Mouse (Mus musculus) midbrain, embryonic 16.5 days (tissue): ENCODE results near the gene Gid8. TPM values are rescaled to one million over a fixed set of nuclear protein-coding genes. Genes with fewer than 3 reads are reported as not detected.

Experiments used
- ATAC-seq: fragments of 200-750 bp; cut with Nextera tagmentation; 2 replicates; pipeline ENCODE4 v1.8.0; 2017; ENCODE audit warnings: moderate TSS enrichment
- H3K27ac ChIP-seq: fragments of 300-500 bp; sonication (generic); 2 replicates; pipeline ENCODE4 v1.5.1; 2014; ENCODE audit warnings: mild to moderate bottlenecking, low read length, mixed read lengths
- H3K27me3 ChIP-seq: fragments of 300-500 bp; sonication (generic); 2 replicates; pipeline ENCODE4 v1.6.1; 2014; ENCODE audit warnings: low read depth, low read length, mixed read lengths; ENCODE audit not compliant: control insufficient read depth, insufficient read depth
- H3K36me3 ChIP-seq: fragments of 300-500 bp; sonication (generic); 2 replicates; pipeline ENCODE4 v1.6.1; 2014; ENCODE audit warnings: mild to moderate bottlenecking, low read length, moderate library complexity, mixed read lengths; ENCODE audit not compliant: control insufficient read depth, insufficient read depth
- H3K4me1 ChIP-seq: fragments of 300-500 bp; sonication (generic); 2 replicates; pipeline ENCODE4 v1.6.1; 2014; ENCODE audit warnings: mild to moderate bottlenecking, low read length, mixed read lengths; ENCODE audit not compliant: control insufficient read depth, insufficient read depth
- H3K4me2 ChIP-seq: fragments of 300-500 bp; sonication (generic); 2 replicates; pipeline ENCODE4 v1.6.1; 2014; ENCODE audit warnings: mild to moderate bottlenecking, low read length, mixed read lengths
- H3K4me3 ChIP-seq: fragments of 300-500 bp; sonication (generic); 2 replicates; pipeline ENCODE4 v1.5.1; 2014; ENCODE audit warnings: low read depth, mild to moderate bottlenecking, low read length, moderate library complexity, mixed read lengths
- H3K9ac ChIP-seq: fragments of 300-500 bp; sonication (generic); 2 replicates; pipeline ENCODE4 v1.6.1; 2014; ENCODE audit warnings: low read depth, low read length, mixed read lengths
- H3K9me3 ChIP-seq: fragments of 300-500 bp; sonication (generic); replicated peaks from 2 replicates; pipeline ENCODE4 v1.6.1; 2014; ENCODE audit warnings: mild to moderate bottlenecking, low read length, mixed read lengths; ENCODE audit not compliant: control insufficient read depth, poor library complexity, severe bottlenecking
- WGBS: fragments of 180-500 bp; shearing (Covaris S2); extraction: QIAGEN DNeasy Blood & Tissue Kit; methylation state at CpG from one replicate; pipeline ENCODE4 v1.1.7; 2014; 5-methylcytosine and 5-hydroxymethylcytosine counted together
- polyA plus RNA-seq: library from polyadenylated mRNA; unstranded; fragments of >200 nt; fragmentation: Nextera tagmentation; extraction: Ambion mirVana; gene quantifications from 2 replicates; pipeline ENCODE4 v1.2.1, GENCODE M21; 2015

Gid8 gene
- 55.1 and 57.1 TPM in 2 replicates for polyA plus RNA-seq

DNA sequence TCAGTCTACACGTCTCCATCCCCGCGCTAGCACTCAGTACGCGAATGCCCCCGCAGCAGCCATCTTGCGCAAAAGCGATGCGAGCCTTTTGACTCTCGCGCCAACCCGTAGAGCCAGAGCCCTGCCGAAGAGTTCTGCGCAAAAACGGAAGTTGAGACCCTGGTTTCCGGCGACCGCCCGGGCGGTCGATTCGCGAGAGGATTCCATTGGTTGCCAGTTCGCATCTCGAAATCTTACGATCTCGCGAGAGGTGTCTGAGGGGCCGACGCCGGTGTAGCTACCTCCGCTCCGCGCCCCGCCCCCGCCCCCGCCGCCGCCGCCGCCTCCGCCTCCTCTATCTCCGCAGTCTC, at the start of gene Gid8, which contains the start of gene Dido1:
Gid8 (plus strand) TSS at position 195 of the 350 bp plus-strand sequence.
Dido1 (minus strand) TSS at position 77 of the 350 bp plus-strand sequence.
- WGBS, result 0% methylated on average over 40 of the region's 43 CpGs
- Histone ChIP-seq H3K27me3 (no peaks in the 10 kb centered on the region), H3K9me3 (no peaks in the 10 kb centered on the region), H3K4me1 (peaks cover 23% of the 10 kb centered on the region), H3K4me2 (peak within 1 kb of the TSS; percentile 81), H3K36me3 (peaks cover 7% of the 10 kb centered on the region; the same call in 1 of the 2 replicates), H3K4me3 (peak within 1 kb of the TSS; percentile 93), H3K27ac (peak within 1 kb of the TSS; percentile 86), H3K9ac (peak within 1 kb of the TSS; percentile 99)
- ATAC-seq, result peak; percentile 95

DNA sequence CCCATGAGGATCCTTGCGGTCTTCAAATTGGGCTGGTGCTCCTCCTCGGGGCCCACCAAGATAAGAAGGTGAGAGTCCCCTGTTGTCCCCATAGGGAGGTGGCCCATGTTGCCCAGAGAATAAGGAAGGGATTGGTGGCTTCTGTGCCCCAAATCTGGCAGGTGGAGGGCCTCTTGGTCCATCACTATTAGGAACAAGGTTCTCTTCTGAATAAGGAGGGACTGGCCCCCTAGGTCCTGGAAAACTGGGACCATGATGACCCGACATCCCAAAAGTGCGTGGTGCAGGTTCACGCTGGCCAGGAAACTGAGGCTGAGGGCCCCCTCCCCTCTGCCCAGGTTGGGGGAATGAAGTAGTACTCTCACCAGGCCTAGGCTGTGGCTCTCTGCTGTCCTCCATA, 49.4 kb upstream of the Gid8 start:
- 97% methylated on average over 5 of the region's 5 CpGs for WGBS
- peaks cover 7% of the 10 kb centered on the region; the same call in 1 of the 2 replicates for H3K4me1 ChIP-seq
- no peaks in the 10 kb centered on the region for H3K27me3 ChIP-seq
- no peak overlapping the region for H3K4me2 ChIP-seq
- no peaks in the 10 kb centered on the region for H3K9me3 ChIP-seq
- 0 out of 2 replicates have a peak, but pooled peaks have one; percentile 49 for ATAC-seq
- no peak overlapping the region for H3K27ac ChIP-seq
- no peak overlapping the region for H3K9ac ChIP-seq
- H3K36me3 ChIP-seq, result peaks cover 10% of the 10 kb centered on the region; the same call in 1 of the 2 replicates
- H3K4me3 ChIP-seq, result no peak overlapping the region

DNA sequence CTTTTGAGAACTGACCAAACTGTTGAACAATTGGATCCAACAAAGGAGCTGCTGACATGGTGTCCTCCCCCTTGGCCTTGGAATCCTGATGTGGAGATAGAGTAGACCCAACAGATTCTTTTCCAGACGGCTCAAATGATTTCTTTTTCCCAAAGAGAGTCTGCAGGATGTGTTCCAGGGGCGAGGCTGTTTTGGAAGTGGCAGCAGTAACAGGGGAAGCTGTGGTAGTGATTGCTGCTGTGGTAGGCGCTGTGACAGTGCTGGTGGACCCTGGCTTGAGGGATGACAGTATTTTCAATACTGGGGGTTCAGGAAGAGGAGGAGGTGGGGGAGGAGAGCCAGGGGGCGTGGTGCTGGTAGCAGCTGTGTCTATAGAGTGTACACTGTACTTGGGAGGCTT, 47.9 kb upstream of the Gid8 start:
- Histone ChIP-seq H3K27me3 (no peaks in the 10 kb centered on the region), H3K9me3 (no peaks in the 10 kb centered on the region), H3K4me3 (no peak overlapping the region), H3K4me2 (no peak overlapping the region), H3K4me1 (peaks cover 7% of the 10 kb centered on the region; the same call in 1 of the 2 replicates), H3K9ac (no peak overlapping the region), H3K27ac (no peak overlapping the region), H3K36me3 (peaks cover 11% of the 10 kb centered on the region; the same call in 1 of the 2 replicates)
- no peak for ATAC-seq
- 92% methylated on average over 4 of the region's 4 CpGs for WGBS

DNA sequence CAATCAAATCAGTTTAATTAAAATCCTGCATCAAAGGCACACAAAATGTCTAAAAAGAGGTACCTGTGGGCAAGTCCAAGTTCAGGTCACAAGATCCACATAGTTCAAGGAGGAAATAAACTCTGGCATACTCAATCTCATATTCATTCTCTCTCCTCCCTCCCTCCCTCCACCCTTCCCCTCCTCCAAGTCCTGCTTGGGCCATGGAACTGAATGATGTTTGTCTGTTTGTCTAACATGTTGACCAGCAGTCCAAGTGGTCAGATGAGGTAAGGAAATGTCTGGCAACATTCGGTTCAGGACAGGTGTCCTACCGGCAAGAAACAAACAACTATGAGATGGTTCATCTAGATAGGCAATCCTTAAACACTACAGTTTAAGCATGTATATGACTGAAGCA, 33.2 kb upstream of the Gid8 start:
- no peak for ATAC-seq
- 93% methylated on average over 2 of the region's 2 CpGs for WGBS
- Histone ChIP-seq H3K9ac (no peak overlapping the region), H3K4me2 (no peak overlapping the region), H3K36me3 (peaks cover 15% of the 10 kb centered on the region), H3K27ac (no peak overlapping the region), H3K9me3 (no peaks in the 10 kb centered on the region), H3K4me3 (no peak overlapping the region), H3K4me1 (no peaks in the 10 kb centered on the region), H3K27me3 (no peaks in the 10 kb centered on the region)

DNA sequence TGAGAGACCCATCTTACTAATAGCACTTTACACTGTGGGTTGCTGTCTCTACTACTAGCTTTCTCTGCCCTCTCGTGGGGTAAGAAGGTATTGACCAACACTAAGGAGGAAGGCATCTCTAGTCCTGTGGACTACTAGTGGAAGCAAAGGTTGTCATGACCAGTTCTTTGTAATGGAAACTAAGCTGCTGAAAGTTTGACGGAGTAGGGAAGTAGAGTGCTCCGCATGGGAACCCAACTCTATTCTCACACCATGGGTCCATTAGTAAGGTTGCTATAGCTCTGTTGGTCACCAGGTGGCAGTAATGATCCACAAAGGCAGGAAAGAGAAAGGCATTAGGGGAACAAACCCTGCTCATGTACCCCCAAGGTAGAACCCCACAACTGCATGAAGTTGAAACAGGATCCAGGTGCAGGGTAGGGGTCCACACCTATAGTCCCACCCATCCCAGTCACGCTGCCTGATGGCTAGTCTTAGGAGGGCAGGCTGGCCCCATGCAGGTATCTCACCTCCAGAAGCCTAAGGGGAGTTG, 31.2 kb upstream of the Gid8 start:
- no peak overlapping the region for H3K4me3 ChIP-seq
- no peak overlapping the region for H3K4me2 ChIP-seq
- no peaks in the 10 kb centered on the region for H3K27me3 ChIP-seq
- peak; percentile 72 for ATAC-seq
- H3K36me3 ChIP-seq, result peaks cover 25% of the 10 kb centered on the region
- no peaks in the 10 kb centered on the region for H3K9me3 ChIP-seq
- H3K27ac ChIP-seq, result no peak overlapping the region
- H3K4me1 ChIP-seq, result no peaks in the 10 kb centered on the region
- no peak overlapping the region for H3K9ac ChIP-seq
- WGBS, result 22% methylated on average over 4 of the region's 4 CpGs

DNA sequence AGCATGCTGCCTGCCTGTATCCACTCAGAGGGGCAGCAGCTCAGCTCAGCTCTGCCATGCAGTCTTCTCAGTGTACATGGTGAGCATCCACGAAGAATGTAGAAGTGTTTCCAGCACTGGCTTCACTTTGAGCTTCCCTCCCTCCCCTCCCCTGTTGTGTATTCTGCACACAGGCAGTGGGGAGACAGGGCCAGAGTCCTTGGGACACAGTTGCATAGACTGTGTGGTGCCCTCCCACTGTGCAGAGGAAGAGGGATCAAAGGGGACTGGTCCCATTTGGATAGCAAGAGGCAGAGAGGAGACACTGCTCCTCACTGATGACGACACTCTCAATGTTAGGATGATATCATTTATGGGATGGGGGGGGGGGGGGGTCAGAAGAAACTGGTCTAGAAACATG, 28.7 kb upstream of the Gid8 start:
- Histone ChIP-seq H3K9me3 (no peaks in the 10 kb centered on the region), H3K27ac (no peak overlapping the region), H3K36me3 (peaks cover 44% of the 10 kb centered on the region), H3K9ac (no peak overlapping the region), H3K4me1 (no peaks in the 10 kb centered on the region), H3K27me3 (no peaks in the 10 kb centered on the region), H3K4me3 (no peak overlapping the region), H3K4me2 (no peak overlapping the region)
- 71% methylated on average over 2 of the region's 2 CpGs for WGBS
- no peak; the same call in 1 of the 2 replicates for ATAC-seq

DNA sequence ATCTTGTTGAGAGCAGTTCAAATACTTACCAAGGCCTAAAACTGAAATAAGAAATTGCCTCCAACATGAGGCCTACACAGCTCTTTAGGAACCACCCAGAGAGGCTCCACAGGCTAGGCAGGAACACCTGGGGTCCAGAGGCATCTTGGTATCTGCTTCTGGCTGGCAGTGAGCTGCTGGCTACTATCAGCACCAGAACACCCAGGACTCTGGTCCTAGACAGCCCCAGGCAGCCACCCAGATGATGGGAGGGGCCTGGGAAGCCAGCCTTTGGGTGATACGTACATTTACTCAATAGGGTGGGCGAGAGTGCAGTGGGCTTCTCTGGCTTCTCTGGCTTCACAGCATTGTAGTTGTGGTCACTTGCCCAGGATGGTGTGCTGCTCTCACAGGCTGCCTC, 26.4 kb upstream of the Gid8 start:
- 88% methylated on average over 2 of the region's 2 CpGs for WGBS
- Histone ChIP-seq H3K4me3 (no peak overlapping the region), H3K27me3 (no peaks in the 10 kb centered on the region), H3K4me1 (no peaks in the 10 kb centered on the region), H3K4me2 (no peak overlapping the region), H3K9ac (no peak overlapping the region), H3K27ac (no peak overlapping the region), H3K36me3 (peaks cover 56% of the 10 kb centered on the region), H3K9me3 (no peaks in the 10 kb centered on the region)
- no peak for ATAC-seq

DNA sequence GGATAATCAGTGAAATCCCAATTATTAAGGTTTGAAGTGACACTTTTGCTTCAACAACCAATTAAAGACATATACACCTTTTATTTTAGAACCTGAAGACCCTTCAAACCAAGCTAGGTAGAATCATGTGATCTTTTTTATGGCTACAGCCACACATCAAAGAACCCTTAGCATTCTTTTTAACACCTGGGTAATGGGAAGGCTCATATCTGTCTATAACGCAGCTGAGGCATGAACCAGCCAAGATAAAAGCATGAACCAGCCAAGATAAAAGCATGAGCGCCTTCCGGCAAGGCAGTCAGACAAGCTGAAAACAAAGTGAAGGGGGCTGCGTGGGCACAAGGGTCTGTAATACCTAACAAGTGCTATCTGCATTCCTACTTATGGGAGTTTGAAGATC, 25.9 kb upstream of the Gid8 start:
- Histone ChIP-seq H3K4me2 (no peak overlapping the region), H3K4me3 (no peak overlapping the region), H3K36me3 (peaks cover 59% of the 10 kb centered on the region), H3K27me3 (no peaks in the 10 kb centered on the region), H3K9ac (no peak overlapping the region), H3K4me1 (no peaks in the 10 kb centered on the region), H3K9me3 (no peaks in the 10 kb centered on the region), H3K27ac (no peak overlapping the region)
- WGBS, result 94% methylated on average over 4 of the region's 4 CpGs
- no peak for ATAC-seq

DNA sequence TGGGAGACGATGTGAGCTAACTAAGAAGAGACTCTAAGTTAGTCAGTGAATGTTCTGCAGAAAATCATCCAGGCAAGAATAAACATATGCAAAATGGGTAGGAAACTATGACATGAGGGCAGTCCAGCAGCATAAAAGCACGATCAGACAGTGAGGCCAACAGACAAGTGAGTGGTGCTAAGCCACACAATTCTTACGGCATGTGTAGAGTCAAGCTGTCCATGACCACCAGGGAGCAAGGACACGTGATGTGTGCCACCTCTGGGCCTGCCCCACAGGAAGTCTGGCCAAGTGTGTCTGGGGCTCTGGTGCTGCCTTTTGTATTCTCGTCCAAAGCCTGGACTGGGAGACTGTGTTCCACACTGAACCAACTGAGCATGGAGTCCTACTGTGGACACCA, 20.1 kb upstream of the Gid8 start:
- 87% methylated on average over 5 of the region's 5 CpGs for WGBS
- no peak for ATAC-seq
- peaks cover 9% of the 10 kb centered on the region for H3K4me1 ChIP-seq
- H3K4me3 ChIP-seq, result no peak overlapping the region
- no peaks in the 10 kb centered on the region for H3K27me3 ChIP-seq
- no peaks in the 10 kb centered on the region for H3K9me3 ChIP-seq
- no peak overlapping the region for H3K27ac ChIP-seq
- no peak overlapping the region for H3K4me2 ChIP-seq
- H3K36me3 ChIP-seq, result peaks cover 34% of the 10 kb centered on the region
- no peak overlapping the region for H3K9ac ChIP-seq
